Mouse (Mus musculus): ENCODE measurements around the gene Shisa9. TPM values are rescaled to one million over a fixed set of nuclear protein-coding genes. Genes with fewer than 3 reads are reported as not detected.

Shisa9 gene
- polyA plus RNA-seq, 1 experiment: 0.05 TPM

DNA sequence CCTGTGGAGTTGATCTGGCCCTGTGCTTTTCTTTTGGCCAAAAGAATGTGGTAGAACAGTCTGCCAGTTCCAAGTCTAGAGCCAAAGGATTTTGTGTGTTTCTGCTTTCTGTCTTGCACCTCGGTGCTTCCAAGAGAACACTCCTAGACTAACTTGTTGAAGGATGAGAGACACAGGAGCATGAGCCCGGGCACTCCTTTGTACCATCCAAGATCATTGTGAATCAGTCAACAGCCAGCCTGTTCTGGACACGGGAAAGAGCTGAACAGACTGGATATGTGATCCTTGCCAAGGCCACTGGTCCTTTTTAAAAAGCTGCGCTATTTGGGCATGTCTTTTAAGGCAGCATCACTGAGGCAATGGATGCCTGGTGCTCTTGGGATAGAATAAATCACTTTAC, 109.3 kb downstream of the Shisa9 start:
- H3K4me3 ChIP-seq (ENCODE audit: extremely low read depth, insufficient read depth, insufficient read length): no peak overlapping the region
- H3K27ac ChIP-seq (ENCODE audit: insufficient read depth, low read length): no peak overlapping the region
- TF ChIP-seq POLR2A (IDR thresholded peaks at IDR 0.05; ENCODE audit: low read depth, low read length) (no peak), CTCF (IDR thresholded peaks at IDR 0.05; ENCODE audit: extremely low read depth, insufficient read depth, insufficient read length, insufficient replicate concordance) (no peak)
- no peak for DNase-seq (ENCODE audit: low read depth in 1 of 2, low spot score in 2 of 2)
- H3K27me3 ChIP-seq (ENCODE audit: control insufficient read depth, insufficient read depth, low read length): no peaks in the 10 kb centered on the region
- H3K4me1 ChIP-seq (ENCODE audit: control insufficient read depth, insufficient read depth, insufficient read length): no peaks in the 10 kb centered on the region
- no peaks in the 10 kb centered on the region for H3K36me3 ChIP-seq (ENCODE audit: control insufficient read depth, insufficient read depth, low read length)
- WGBS: 91% methylated on average over 4 of the region's 4 CpGs

DNA sequence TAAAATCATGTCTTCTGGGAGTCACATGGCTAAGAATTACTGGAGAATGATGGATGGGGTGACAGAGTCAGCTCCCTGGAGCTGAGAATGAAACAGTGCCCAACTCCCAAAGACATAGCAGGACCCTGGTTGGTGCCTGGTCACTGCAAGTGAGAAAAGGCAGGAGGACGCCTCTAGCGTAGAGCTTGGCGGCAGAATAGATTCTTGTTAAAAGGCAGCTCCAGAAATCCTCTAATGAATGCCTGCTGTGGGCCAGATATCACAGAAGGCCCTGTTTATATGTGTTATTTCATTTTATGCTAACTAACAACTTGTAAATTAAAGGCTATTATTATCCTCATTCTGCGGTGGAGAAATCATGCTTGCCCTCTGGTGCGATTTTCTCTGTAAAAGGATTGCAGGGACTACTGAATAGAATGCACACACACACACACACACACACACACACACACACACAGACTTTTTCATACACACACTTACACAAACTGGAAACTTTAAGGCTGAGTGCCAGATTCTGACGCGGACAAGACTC, 110.9 kb downstream of the Shisa9 start:
- no peak overlapping the region for H3K4me3 ChIP-seq (ENCODE audit: extremely low read depth, insufficient read depth, insufficient read length)
- no peak overlapping the region for H3K27ac ChIP-seq (ENCODE audit: insufficient read depth, low read length)
- WGBS: 89% methylated on average over 7 of the region's 7 CpGs
- no peaks in the 10 kb centered on the region for H3K27me3 ChIP-seq (ENCODE audit: control insufficient read depth, insufficient read depth, low read length)
- no peaks in the 10 kb centered on the region for H3K36me3 ChIP-seq (ENCODE audit: control insufficient read depth, insufficient read depth, low read length)
- no peak for DNase-seq (ENCODE audit: low read depth in 1 of 2, low spot score in 2 of 2)
- H3K4me1 ChIP-seq (ENCODE audit: control insufficient read depth, insufficient read depth, insufficient read length): no peaks in the 10 kb centered on the region
- TF ChIP-seq CTCF (IDR thresholded peaks at IDR 0.05; ENCODE audit: extremely low read depth, insufficient read depth, insufficient read length, insufficient replicate concordance) (no peak), POLR2A (IDR thresholded peaks at IDR 0.05; ENCODE audit: low read depth, low read length) (no peak)

DNA sequence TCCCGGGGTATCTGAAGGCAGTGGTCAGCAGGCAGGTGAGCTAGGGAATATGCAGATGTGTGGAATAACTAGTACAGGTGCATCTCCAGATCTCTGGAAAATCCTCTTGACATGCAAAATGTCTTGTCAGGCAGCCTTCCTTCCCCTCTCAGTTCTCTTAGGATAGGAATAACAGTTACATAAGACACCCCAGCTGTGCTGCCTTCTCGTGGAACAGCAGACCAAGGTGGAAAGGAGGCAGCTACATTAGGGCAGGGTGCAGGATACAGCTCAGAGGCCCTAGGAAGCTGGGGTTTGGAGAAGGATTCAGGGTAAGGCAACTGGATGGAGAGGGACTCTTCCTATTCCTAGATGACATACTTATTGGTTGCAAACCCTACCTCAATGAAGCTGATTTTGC, 111.5 kb downstream of the Shisa9 start:
- TF ChIP-seq CTCF (IDR thresholded peaks at IDR 0.05; ENCODE audit: extremely low read depth, insufficient read depth, insufficient read length, insufficient replicate concordance): no peak
- TF ChIP-seq POLR2A (IDR thresholded peaks at IDR 0.05; ENCODE audit: low read depth, low read length): no peak
- Histone ChIP-seq H3K4me1 (ENCODE audit: control insufficient read depth, insufficient read depth, insufficient read length) (no peaks in the 10 kb centered on the region), H3K36me3 (ENCODE audit: control insufficient read depth, insufficient read depth, low read length) (no peaks in the 10 kb centered on the region), H3K27me3 (ENCODE audit: control insufficient read depth, insufficient read depth, low read length) (no peaks in the 10 kb centered on the region), H3K4me3 (ENCODE audit: extremely low read depth, insufficient read depth, insufficient read length) (no peak overlapping the region), H3K27ac (ENCODE audit: insufficient read depth, low read length) (no peak overlapping the region)
- WGBS: 66% methylated on average over 2 of the region's 2 CpGs
- DNase-seq (ENCODE audit: low read depth in 1 of 2, low spot score in 2 of 2): no peak

DNA sequence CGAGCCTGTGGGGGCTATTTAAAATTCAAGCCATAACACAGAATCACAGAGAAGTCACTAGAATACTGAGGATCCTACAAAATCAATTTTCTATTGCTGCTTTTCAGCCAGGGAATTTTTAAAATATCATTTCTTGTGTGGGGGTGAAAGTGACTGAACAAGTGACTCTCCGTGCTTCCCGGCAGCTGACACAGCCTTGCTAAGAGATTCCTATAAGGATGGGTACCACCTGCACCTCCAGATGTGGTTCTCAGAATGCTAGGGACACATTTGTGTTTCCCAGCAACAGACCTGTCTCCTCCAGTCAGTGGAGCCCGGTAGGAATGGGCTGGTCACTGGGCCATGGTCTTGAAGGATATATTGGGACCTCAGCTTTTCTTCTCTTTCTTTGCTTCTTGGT, 124.5 kb downstream of the Shisa9 start:
- no peak for DNase-seq (ENCODE audit: low read depth in 1 of 2, low spot score in 2 of 2)
- no peaks in the 10 kb centered on the region for H3K4me1 ChIP-seq (ENCODE audit: control insufficient read depth, insufficient read depth, insufficient read length)
- TF ChIP-seq POLR2A (IDR thresholded peaks at IDR 0.05; ENCODE audit: low read depth, low read length) (no peak), CTCF (IDR thresholded peaks at IDR 0.05; ENCODE audit: extremely low read depth, insufficient read depth, insufficient read length, insufficient replicate concordance) (no peak)
- H3K27me3 ChIP-seq (ENCODE audit: control insufficient read depth, insufficient read depth, low read length): no peaks in the 10 kb centered on the region
- H3K4me3 ChIP-seq (ENCODE audit: extremely low read depth, insufficient read depth, insufficient read length): no peak overlapping the region
- no peak overlapping the region for H3K27ac ChIP-seq (ENCODE audit: insufficient read depth, low read length)
- 80% methylated on average over 4 of the region's 4 CpGs for WGBS
- H3K36me3 ChIP-seq (ENCODE audit: control insufficient read depth, insufficient read depth, low read length): no peaks in the 10 kb centered on the region

DNA sequence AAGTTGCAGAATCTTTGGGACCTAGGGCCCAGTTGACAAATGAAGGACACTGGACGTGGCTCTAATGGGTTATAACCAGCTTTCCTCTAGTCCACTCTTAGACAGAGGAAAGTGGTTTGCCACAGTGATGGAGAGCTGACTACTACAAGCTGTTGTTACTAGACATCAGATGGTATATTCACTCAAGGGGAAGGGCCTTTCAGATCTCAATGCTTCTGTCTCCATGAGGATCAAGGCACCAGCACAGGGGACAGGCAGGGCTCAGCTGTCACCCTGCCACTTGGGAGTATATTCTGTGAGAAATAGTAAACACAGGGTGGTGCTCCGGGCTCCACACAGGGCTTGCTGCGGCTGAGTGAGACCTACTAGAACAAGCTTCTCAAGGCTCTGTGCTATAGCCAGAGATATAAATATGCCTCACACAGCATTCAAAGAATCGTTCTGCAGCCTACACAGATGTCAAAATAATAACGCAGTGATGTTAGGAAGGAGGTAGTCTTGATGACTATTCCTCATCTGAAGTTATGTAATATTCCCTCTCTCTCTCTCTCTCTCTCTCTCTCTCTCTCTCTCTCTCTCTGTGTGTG, 127.0 kb downstream of the Shisa9 start:
- no peak for DNase-seq (ENCODE audit: low read depth in 1 of 2, low spot score in 2 of 2)
- 84% methylated on average over 5 of the region's 5 CpGs for WGBS
- no peak for TF ChIP-seq CTCF (IDR thresholded peaks at IDR 0.05; ENCODE audit: extremely low read depth, insufficient read depth, insufficient read length, insufficient replicate concordance)
- TF ChIP-seq POLR2A (IDR thresholded peaks at IDR 0.05; ENCODE audit: low read depth, low read length): no peak
- Histone ChIP-seq H3K4me1 (ENCODE audit: control insufficient read depth, insufficient read depth, insufficient read length) (no peaks in the 10 kb centered on the region), H3K36me3 (ENCODE audit: control insufficient read depth, insufficient read depth, low read length) (no peaks in the 10 kb centered on the region), H3K4me3 (ENCODE audit: extremely low read depth, insufficient read depth, insufficient read length) (no peak overlapping the region), H3K27me3 (ENCODE audit: control insufficient read depth, insufficient read depth, low read length) (no peaks in the 10 kb centered on the region), H3K27ac (ENCODE audit: insufficient read depth, low read length) (no peak overlapping the region)

DNA sequence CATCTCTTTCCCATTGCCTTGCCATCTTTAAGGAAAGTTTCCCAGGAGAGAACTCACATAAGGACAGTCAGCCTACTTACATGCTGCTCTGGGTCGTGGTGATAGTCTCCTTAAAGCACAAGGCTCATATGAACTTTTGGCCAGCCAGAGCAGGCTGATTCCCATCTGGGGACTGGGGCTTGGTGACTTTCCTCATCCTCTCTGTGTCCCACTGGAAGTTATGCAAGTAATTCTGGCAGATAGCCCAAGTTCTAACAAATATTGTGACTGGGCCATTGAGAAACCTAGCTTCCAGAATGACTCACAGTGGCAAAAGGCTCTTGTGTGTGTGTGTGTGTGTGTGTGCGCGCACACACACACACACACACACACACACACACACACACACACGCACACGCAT, 130.5 kb downstream of the Shisa9 start:
- WGBS: 85% methylated on average over 5 of the region's 5 CpGs
- Histone ChIP-seq H3K4me3 (ENCODE audit: extremely low read depth, insufficient read depth, insufficient read length) (no peak overlapping the region), H3K36me3 (ENCODE audit: control insufficient read depth, insufficient read depth, low read length) (no peaks in the 10 kb centered on the region), H3K27me3 (ENCODE audit: control insufficient read depth, insufficient read depth, low read length) (no peaks in the 10 kb centered on the region), H3K27ac (ENCODE audit: insufficient read depth, low read length) (no peak overlapping the region), H3K4me1 (ENCODE audit: control insufficient read depth, insufficient read depth, insufficient read length) (no peaks in the 10 kb centered on the region)
- DNase-seq (ENCODE audit: low read depth in 1 of 2, low spot score in 2 of 2): no peak
- no peak for TF ChIP-seq POLR2A (IDR thresholded peaks at IDR 0.05; ENCODE audit: low read depth, low read length)
- TF ChIP-seq CTCF (IDR thresholded peaks at IDR 0.05; ENCODE audit: extremely low read depth, insufficient read depth, insufficient read length, insufficient replicate concordance): no peak

DNA sequence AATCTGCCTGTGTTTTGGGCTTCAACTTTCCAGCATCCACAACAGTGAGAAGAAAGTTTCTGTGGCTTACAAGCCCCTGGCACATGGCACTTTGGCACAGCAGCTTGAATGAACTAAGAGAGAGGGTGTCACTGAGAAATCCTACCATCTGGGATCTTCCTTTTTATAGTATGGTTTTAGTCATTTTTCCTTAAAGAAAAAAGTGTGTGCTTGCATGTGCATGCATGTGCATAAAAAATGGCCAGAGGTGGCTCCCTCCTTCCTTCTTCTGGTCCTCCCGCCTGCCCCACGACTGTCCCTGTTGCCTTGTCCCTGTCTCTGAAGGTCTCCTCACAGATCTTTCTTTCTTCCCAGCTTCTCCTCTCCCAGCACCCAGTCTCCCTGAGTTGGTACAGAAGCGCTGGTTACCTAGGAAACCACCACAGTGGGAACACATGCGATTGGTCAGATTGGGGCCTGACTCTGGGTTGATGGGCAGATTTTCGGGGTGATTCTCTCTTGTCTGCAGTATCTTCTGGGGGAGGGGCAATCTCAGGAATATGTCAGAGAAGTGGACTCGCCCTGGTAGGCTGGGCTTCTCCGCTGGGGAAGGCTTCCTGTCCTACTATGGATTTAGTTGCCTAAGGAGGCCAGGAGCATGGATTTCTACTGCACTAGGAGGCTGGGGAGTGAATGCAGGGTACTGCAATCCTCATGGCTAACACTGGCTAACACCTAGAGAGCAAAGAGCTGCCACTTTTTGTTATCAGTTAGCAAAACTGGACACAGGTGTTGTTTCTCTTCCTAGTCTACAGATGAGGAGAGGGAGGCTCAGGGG, 131.3 kb downstream of the Shisa9 start:
- WGBS: 76% methylated on average over 7 of the region's 7 CpGs
- TF ChIP-seq POLR2A (IDR thresholded peaks at IDR 0.05; ENCODE audit: low read depth, low read length): no peak
- no peak for TF ChIP-seq CTCF (IDR thresholded peaks at IDR 0.05; ENCODE audit: extremely low read depth, insufficient read depth, insufficient read length, insufficient replicate concordance)
- no peaks in the 10 kb centered on the region for H3K27me3 ChIP-seq (ENCODE audit: control insufficient read depth, insufficient read depth, low read length)
- no peak for DNase-seq (ENCODE audit: low read depth in 1 of 2, low spot score in 2 of 2)
- no peak overlapping the region for H3K4me3 ChIP-seq (ENCODE audit: extremely low read depth, insufficient read depth, insufficient read length)
- H3K36me3 ChIP-seq (ENCODE audit: control insufficient read depth, insufficient read depth, low read length): no peaks in the 10 kb centered on the region
- H3K4me1 ChIP-seq (ENCODE audit: control insufficient read depth, insufficient read depth, insufficient read length): no peaks in the 10 kb centered on the region
- H3K27ac ChIP-seq (ENCODE audit: insufficient read depth, low read length): no peak overlapping the region

Data from spleen, adult 2 months (tissue).